Mouse (Mus musculus) lung, embryonic 15.5 days (tissue): ENCODE measurements at regions not wholly inside any gene's neighbourhood (a gene's known extent, or its start where the extent isn't known, plus 50 kb on each side); places are given as distances from the start of the nearest gene placed in this dataset.
A peak's percentile ranks its signal among the peaks of the same experiment; 100 is the strongest.

Source experiments
- ATAC-seq: fragments of 200-750 bp; cut with Nextera tagmentation; 2 replicates; pipeline ENCODE4 v1.8.0; 2017; ENCODE audit warnings: moderate number of reproducible peaks, borderline replicate concordance; ENCODE audit not compliant: low FRiP score, low TSS enrichment; ENCODE audit errors: extremely low read depth
- H3K27ac ChIP-seq: fragments of 300-500 bp; sonication (generic); 2 replicates; pipeline ENCODE4 v1.5.1; 2015; ENCODE audit warnings: moderate library complexity, mild to moderate bottlenecking, inconsistent platforms
- H3K27me3 ChIP-seq: fragments of 300-500 bp; sonication (generic); 2 replicates; pipeline ENCODE4 v1.6.1; 2015; ENCODE audit warnings: inconsistent platforms
- H3K36me3 ChIP-seq: fragments of 300-500 bp; sonication (generic); 2 replicates; pipeline ENCODE4 v1.6.1; 2015; ENCODE audit warnings: inconsistent platforms
- H3K4me1 ChIP-seq: fragments of 300-500 bp; sonication (generic); 2 replicates; pipeline ENCODE4 v1.6.1; 2015; ENCODE audit warnings: inconsistent platforms
- H3K4me2 ChIP-seq: fragments of 300-500 bp; sonication (generic); 2 replicates; pipeline ENCODE4 v1.6.1; 2015; ENCODE audit warnings: inconsistent platforms, mild to moderate bottlenecking, moderate library complexity
- H3K4me3 ChIP-seq: fragments of 300-500 bp; sonication (generic); 2 replicates; pipeline ENCODE4 v1.5.1; 2015; ENCODE audit warnings: mild to moderate bottlenecking, inconsistent platforms
- H3K9ac ChIP-seq: fragments of 300-500 bp; sonication (generic); 2 replicates; pipeline ENCODE4 v1.6.1; 2015; ENCODE audit warnings: inconsistent platforms
- H3K9me3 ChIP-seq: fragments of 300-500 bp; sonication (generic); 2 replicates; pipeline ENCODE4 v1.6.1; 2016; ENCODE audit warnings: inconsistent platforms
- WGBS: fragments of 180-500 bp; shearing (Covaris S2); methylation state at CpG from one replicate; pipeline ENCODE4 v1.1.7; 2015; 5-methylcytosine and 5-hydroxymethylcytosine counted together

- Histone ChIP-seq H3K9ac (no peak overlapping the region), H3K4me3 (no peak overlapping the region), H3K27ac (no peak overlapping the region), H3K4me2 (no peak overlapping the region), H3K4me1 (peaks cover 6% of the 10 kb centered on the region; the same call in 1 of the 2 replicates), H3K9me3 (no peaks in the 10 kb centered on the region), H3K36me3 (no peaks in the 10 kb centered on the region), H3K27me3 (no peaks in the 10 kb centered on the region)
- WGBS: 52% methylated on average over 11 of the region's 14 CpGs
- no peak for ATAC-seq
Observed at GRCm38 (mm10) chr13:47778218-47779009, 482.6 kb upstream of the Id4 start.

- no peak for ATAC-seq
- WGBS: 84% methylated on average over 3 of the region's 3 CpGs
- no peaks in the 10 kb centered on the region for H3K9me3 ChIP-seq
- H3K36me3 ChIP-seq: no peaks in the 10 kb centered on the region
- H3K4me1 ChIP-seq: no peaks in the 10 kb centered on the region
- H3K4me2 ChIP-seq: no peak overlapping the region
- no peak overlapping the region for H3K9ac ChIP-seq
- H3K4me3 ChIP-seq: no peak overlapping the region
- no peaks in the 10 kb centered on the region for H3K27me3 ChIP-seq
- H3K27ac ChIP-seq: no peak overlapping the region
Observed at GRCm38 (mm10) chr13:47784406-47784805, 476.6 kb upstream of the Id4 start.

GRCm38 (mm10) chr13:47797859-47798258, 463.2 kb upstream of the Id4 start:
- H3K4me1 ChIP-seq: no peaks in the 10 kb centered on the region
- no peaks in the 10 kb centered on the region for H3K9me3 ChIP-seq
- no peak overlapping the region for H3K9ac ChIP-seq
- ATAC-seq: peak; percentile 90
- H3K4me2 ChIP-seq: no peak overlapping the region
- H3K27ac ChIP-seq: peak overlapping the region; percentile 18
- H3K4me3 ChIP-seq: no peak overlapping the region
- WGBS: 44% methylated on average over 4 of the region's 4 CpGs
- H3K36me3 ChIP-seq: no peaks in the 10 kb centered on the region
- H3K27me3 ChIP-seq: no peaks in the 10 kb centered on the region

- Histone ChIP-seq H3K27me3 (no peaks in the 10 kb centered on the region), H3K27ac (peak overlapping the region; percentile 44), H3K4me1 (0 out of 2 replicates have a peak, but pooled peaks cover 5% of the 10 kb centered on the region), H3K4me3 (no peak overlapping the region), H3K9me3 (no peaks in the 10 kb centered on the region), H3K9ac (no peak overlapping the region), H3K36me3 (no peaks in the 10 kb centered on the region), H3K4me2 (no peak overlapping the region)
- peak; percentile 84; the same call in 1 of the 2 replicates for ATAC-seq
- WGBS: 48% methylated on average over 6 of the region's 6 CpGs
Observed at GRCm38 (mm10) chr13:47811711-47812415, 449.2 kb upstream of the Id4 start.

GRCm38 (mm10) chr13:47818924-47819564, 442.0 kb upstream of the Id4 start:
- H3K4me3 ChIP-seq: no peak overlapping the region
- peak; percentile 81 for ATAC-seq
- H3K27ac ChIP-seq: peak overlapping the region; percentile 71
- no peak overlapping the region for H3K9ac ChIP-seq
- no peaks in the 10 kb centered on the region for H3K27me3 ChIP-seq
- no peaks in the 10 kb centered on the region for H3K36me3 ChIP-seq
- no peaks in the 10 kb centered on the region for H3K9me3 ChIP-seq
- no peak overlapping the region for H3K4me2 ChIP-seq
- WGBS: 9% methylated on average over 9 of the region's 9 CpGs
- H3K4me1 ChIP-seq: peaks cover 19% of the 10 kb centered on the region

GRCm38 (mm10) chr13:47836491-47836890, 424.5 kb upstream of the Id4 start:
- no peak for ATAC-seq
- 39% methylated on average over 9 of the region's 9 CpGs for WGBS
- H3K4me3 ChIP-seq: no peak overlapping the region

GRCm38 (mm10) chr13:47842418-47842817, 418.6 kb upstream of the Id4 start:
- Histone ChIP-seq H3K4me1 (peaks cover 6% of the 10 kb centered on the region), H3K36me3 (no peaks in the 10 kb centered on the region), H3K4me3 (no peak overlapping the region), H3K27ac (no peak overlapping the region), H3K9me3 (no peaks in the 10 kb centered on the region), H3K9ac (no peak overlapping the region), H3K4me2 (no peak overlapping the region), H3K27me3 (no peaks in the 10 kb centered on the region)
- ATAC-seq: no peak
- 80% methylated on average over 8 of the region's 8 CpGs for WGBS

More at GRCm38 (mm10) chr13:47836491-47836890, 424.5 kb upstream of the Id4 start:
- H3K9ac ChIP-seq: no peak overlapping the region
- H3K9me3 ChIP-seq: no peaks in the 10 kb centered on the region
- no peak overlapping the region for H3K27ac ChIP-seq
- no peaks in the 10 kb centered on the region for H3K4me1 ChIP-seq
- no peak overlapping the region for H3K4me2 ChIP-seq
- H3K27me3 ChIP-seq: no peaks in the 10 kb centered on the region
- no peaks in the 10 kb centered on the region for H3K36me3 ChIP-seq

GRCm38 (mm10) chr13:47843011-47843410, 418.0 kb upstream of the Id4 start:
- Histone ChIP-seq H3K36me3 (no peaks in the 10 kb centered on the region), H3K9me3 (no peaks in the 10 kb centered on the region), H3K27ac (no peak overlapping the region), H3K4me2 (peak overlapping the region; percentile 13; the same call in 1 of the 2 replicates), H3K4me3 (no peak overlapping the region), H3K27me3 (no peaks in the 10 kb centered on the region), H3K9ac (no peak overlapping the region), H3K4me1 (peaks cover 6% of the 10 kb centered on the region)
- ATAC-seq: no peak
- 35% methylated on average over 9 of the region's 9 CpGs for WGBS

- ATAC-seq: no peak
- H3K27ac ChIP-seq: no peak overlapping the region
- WGBS: 53% methylated on average over 13 of the region's 13 CpGs
Observed at GRCm38 (mm10) chr13:47843541-47844267, 417.3 kb upstream of the Id4 start.

GRCm38 (mm10) chr13:47846713-47847112, 414.3 kb upstream of the Id4 start:
- peaks cover 16% of the 10 kb centered on the region for H3K4me1 ChIP-seq
- H3K27ac ChIP-seq: no peak overlapping the region
- no peak overlapping the region for H3K4me2 ChIP-seq
- no peak for ATAC-seq
- no peak overlapping the region for H3K4me3 ChIP-seq
- WGBS: 91% methylated on average over 3 of the region's 3 CpGs
- H3K9me3 ChIP-seq: no peaks in the 10 kb centered on the region
- no peak overlapping the region for H3K9ac ChIP-seq
- H3K36me3 ChIP-seq: no peaks in the 10 kb centered on the region
- no peaks in the 10 kb centered on the region for H3K27me3 ChIP-seq

More at GRCm38 (mm10) chr13:47843541-47844267, 417.3 kb upstream of the Id4 start:
- H3K4me2 ChIP-seq: peak overlapping the region; percentile 13; the same call in 1 of the 2 replicates
- H3K9me3 ChIP-seq: no peaks in the 10 kb centered on the region
- peaks cover 12% of the 10 kb centered on the region for H3K4me1 ChIP-seq
- H3K36me3 ChIP-seq: no peaks in the 10 kb centered on the region
- no peaks in the 10 kb centered on the region for H3K27me3 ChIP-seq
- H3K9ac ChIP-seq: no peak overlapping the region
- no peak overlapping the region for H3K4me3 ChIP-seq

GRCm38 (mm10) chr13:47848371-47849188, 412.4 kb upstream of the Id4 start:
- peak overlapping the region; percentile 60 for H3K27ac ChIP-seq
- peak overlapping the region; percentile 22; the same call in 1 of the 2 replicates for H3K4me2 ChIP-seq
- no peak overlapping the region; the same call in 1 of the 2 replicates for H3K9ac ChIP-seq
- peaks cover 11% of the 10 kb centered on the region for H3K4me1 ChIP-seq
- H3K4me3 ChIP-seq: no peak overlapping the region
- WGBS: 30% methylated on average over 11 of the region's 11 CpGs
- H3K36me3 ChIP-seq: no peaks in the 10 kb centered on the region
- no peaks in the 10 kb centered on the region for H3K27me3 ChIP-seq
- peak; percentile 92 for ATAC-seq
- H3K9me3 ChIP-seq: no peaks in the 10 kb centered on the region
